Mouse (Mus musculus): ENCODE measurements around the gene Sspn.

DNA sequence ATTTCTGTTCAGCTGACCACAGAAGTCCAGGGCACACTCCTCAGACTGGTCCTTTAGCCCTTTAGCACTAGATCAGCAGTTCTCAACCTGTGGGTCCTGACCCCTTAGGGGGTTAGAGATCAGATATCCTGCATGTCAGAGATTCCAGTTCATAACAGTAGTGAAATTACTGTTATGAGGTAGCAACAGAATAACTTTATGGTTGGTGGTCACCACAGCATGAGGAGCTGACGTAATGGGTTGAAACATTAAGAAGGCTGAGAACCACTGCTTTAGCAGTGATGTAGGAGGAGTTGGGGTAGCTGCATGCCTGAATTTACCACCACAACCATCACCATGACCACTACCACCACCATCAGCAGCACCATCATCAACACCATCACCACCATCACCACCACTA lies 69.3 kb downstream of the Sspn start:
- TF ChIP-seq POLR2A (IDR thresholded peaks at IDR 0.05; ENCODE audit: low read depth, low read length) (no peak), CTCF (conservative IDR thresholded peaks at IDR 0.05; ENCODE audit: insufficient read depth, insufficient read length, low read depth, low read length) (no peak)
